Mouse (Mus musculus) v-Abl transformed pro-B cells (cell line): Measurements from ENCODE around the gene Wnt1.

Source experiments
- in situ Hi-C, 2 experiments: fragments of 400-800 bp; cut with MboI; formaldehyde crosslinking; loops; one replicate each; pipeline ENCODE4 v1.15.1; 2025; ENCODE audit not compliant: unreplicated experiment in 2 of 2

The Wnt1 gene

GRCm38 (mm10) chr15:98831684-98832035 lies 42.0 kb downstream of the Wnt1 start:
- in situ Hi-C loops, result no loop called here

DNA sequence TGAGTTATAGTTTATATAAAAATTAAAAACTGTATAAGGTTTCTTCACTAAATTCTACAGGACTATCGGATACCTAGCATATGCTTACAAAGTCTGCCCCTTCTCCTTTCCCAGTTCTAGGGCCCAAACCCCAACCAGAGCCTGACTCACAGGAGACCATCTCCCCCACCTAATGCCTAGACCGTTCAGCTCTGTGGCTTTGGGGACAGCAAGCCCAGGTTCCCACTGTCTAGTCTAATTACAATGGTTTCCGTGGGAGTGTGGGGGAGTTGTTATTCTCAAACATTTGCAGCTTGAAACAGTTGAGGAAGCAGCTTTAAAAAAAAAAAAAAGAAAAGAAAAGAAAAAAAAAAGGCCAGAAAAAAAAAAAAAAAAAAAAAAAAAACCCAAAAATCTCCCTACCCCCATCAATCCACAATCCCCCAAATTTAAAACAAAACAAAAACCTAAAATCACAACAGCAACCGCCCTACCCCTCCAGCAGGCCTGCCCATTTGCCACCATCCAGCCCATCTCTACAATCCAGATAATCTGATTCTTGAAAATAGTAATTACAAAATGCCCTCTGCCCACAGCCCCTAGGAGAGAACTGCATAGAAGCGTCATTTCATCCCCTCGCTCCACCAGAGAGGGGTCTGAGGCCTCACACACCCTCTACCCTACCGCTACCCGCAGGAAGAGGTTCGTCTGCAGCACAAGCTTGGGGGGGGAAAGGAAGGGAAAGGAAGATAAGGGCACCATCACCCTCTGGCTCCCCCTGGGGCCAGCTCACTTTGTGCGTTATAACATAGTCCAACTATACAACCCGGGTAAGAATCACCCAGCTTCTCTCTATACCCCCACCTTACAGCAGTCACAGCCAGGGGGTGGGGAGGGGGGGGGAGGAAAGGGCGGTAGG lies 42.8 kb downstream of the Wnt1 start:
- in situ Hi-C loops, result no loop called here

GRCm38 (mm10) chr15:98833281-98833680 lies 43.6 kb downstream of the Wnt1 start:
- in situ Hi-C loops, result no loop called here

- in situ Hi-C loops, result no loop called here
Measured at GRCm38 (mm10) chr15:98834059-98834458, 44.4 kb downstream of the Wnt1 start.

DNA sequence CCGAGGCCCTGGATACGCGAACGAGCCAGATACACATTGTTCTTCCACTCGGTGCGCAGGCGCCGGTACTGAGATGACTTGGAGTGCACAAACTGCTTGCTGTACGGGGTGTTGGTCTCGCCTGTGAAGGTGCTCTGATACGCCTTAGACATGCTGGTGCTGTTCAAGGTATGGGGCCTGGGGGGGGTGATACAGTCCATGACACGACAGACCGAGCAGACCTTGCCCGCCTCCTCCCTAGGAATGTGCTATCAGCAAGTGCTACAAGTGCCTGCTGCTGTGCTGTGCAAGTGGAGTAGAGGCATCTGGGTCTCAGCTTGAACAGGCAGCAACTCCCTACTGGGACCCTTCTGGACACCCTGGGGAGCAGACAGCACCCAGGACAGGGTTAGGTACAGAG lies 45.6 kb downstream of the Wnt1 start:
- in situ Hi-C loops, result no loop called here

DNA sequence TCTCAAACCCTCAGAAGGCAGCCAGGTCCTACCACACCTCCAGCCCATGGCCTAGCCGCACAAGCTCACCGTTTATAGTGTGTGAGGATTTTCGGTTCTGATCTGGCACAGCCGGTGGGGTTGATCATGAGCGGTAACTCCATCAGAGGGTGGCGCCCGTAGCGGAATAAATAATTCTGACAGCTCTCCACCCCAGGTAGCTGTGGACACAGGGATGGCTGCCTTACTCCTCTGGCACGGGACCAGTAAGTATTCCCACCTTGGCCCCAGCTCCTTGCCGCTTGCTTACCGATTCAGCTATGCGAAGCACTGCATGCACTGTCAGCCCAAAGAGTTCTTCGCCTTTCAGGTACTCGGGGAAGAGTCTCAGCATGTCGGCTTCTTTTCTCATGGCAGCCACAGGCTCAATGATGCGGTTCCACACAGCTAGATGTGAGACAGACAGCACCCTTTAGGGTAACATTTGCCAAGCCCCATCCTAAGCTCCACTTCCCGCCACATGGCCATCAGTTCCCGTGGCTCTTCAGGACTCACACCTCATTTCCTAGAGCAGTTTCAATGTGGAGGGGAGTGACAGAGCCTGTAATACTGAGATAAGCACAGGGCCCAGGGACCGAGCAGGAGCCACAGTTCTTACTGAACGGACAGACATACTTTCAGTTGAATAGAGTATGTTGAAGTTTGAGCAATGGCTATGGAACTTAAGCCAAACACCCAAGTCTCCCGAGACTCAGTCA lies 47.5 kb downstream of the Wnt1 start:
- in situ Hi-C loops, result no loop called here

- in situ Hi-C loops, result no loop called here
Measured at GRCm38 (mm10) chr15:98837743-98838103, 48.1 kb downstream of the Wnt1 start.

- in situ Hi-C loops, result no loop called here
Measured at GRCm38 (mm10) chr15:98839161-98839560, 49.5 kb downstream of the Wnt1 start.

DNA sequence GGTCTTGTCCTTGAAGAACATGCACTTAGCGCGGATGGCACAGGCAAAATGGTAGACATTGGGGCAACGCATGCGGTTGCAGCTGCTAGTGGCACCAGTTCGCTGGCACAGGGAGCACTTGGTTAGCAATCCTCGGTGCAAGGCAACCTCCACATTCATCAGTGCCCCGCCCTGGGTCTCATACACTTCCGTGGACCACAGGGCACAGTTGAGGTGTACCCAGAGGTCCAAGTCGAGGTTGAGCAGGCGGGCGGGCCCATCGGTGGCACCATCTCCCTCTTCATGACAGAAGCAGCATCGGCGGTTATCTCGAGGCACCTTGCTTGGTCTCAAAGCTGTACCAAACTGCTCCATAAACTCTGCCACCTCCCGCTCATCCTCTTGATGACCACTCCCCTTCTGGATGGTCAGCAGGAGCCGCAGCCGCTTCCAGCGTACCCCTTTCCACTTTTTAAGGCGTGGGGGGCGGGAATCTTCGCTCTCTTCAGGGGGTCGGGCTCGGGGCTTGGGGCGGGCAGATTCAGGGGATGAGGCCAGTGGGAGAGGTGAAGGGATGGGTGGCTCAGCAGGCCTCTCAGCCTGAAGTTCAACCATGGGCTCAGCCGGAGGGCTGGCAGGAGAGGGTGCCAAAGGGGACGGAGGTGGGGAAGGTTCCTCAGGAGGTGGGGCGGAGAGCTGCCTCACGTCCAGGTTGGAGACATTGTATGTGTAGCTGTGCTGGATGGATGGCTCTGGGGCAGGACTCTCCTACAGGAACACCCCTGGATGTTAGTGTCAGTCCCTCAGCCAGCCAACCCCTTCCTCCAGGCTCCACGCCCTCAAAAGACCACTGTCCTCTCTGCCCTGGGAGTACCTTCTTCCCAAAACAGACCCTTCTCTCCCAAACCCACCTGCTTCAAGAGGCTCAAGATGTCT lies 50.3 kb downstream of the Wnt1 start:
- in situ Hi-C loops, result no loop called here
